Mouse (Mus musculus) kidney, adult 2 months (tissue): ENCODE results near the gene Pomgnt1.

Experiments used
- CTCF ChIP-seq: fragments of 200-500 bp; conservative IDR thresholded peaks from 2 replicates; pipeline ENCODE4 v1.5.1; 2011; ENCODE audit warnings: low read depth, mild to moderate bottlenecking, control low read depth, low read length, moderate library complexity, mixed read lengths; ENCODE audit not compliant: insufficient read depth, insufficient read length
- POLR2A ChIP-seq: fragments of 200-500 bp; IDR thresholded peaks from one replicate; pipeline ENCODE4 v1.6.1; 2011; ENCODE audit warnings: low read depth, low read length, control low read depth

- TF ChIP-seq CTCF = peak; percentile 43; the same call in 1 of the 2 replicates
- no peak for TF ChIP-seq POLR2A
These were observed 43.8 kb downstream of the Pomgnt1 start, which contains the start of gene Tspan1 for GRCm38 (mm10) chr4:116167404-116167803.
